Mouse (Mus musculus): ENCODE measurements around the gene Apbb1ip. TPM values are rescaled to one million over a fixed set of nuclear protein-coding genes. Genes with fewer than 3 reads are reported as not detected.

Apbb1ip gene
- total RNA-seq (2021), result 1 to 10 TPM; 2.5 to 4.9 TPM
- long read RNA-seq, experiment 1, result 0 reads
- long read RNA-seq, experiment 2, result 0 reads

- DNase-seq, result peak; percentile 38 to 64
Observed at GRCm38 (mm10) chr2:22773549-22774180, at the start of gene Apbb1ip. Gene Apbb1ip (plus strand): TSS chr2:22774094.

- no peak for DNase-seq
Observed at GRCm38 (mm10) chr2:22727113-22727512, 46.8 kb upstream of the Apbb1ip start.

GRCm38 (mm10) chr2:22736134-22736533, 37.8 kb upstream of the Apbb1ip start:
- DNase-seq, result no peak

GRCm38 (mm10) chr2:22739369-22739768, 34.5 kb upstream of the Apbb1ip start:
- DNase-seq, result no peak

GRCm38 (mm10) chr2:22740441-22740840, 33.5 kb upstream of the Apbb1ip start:
- DNase-seq, result no peak

- DNase-seq, result peak in 1 of 2 experiments; percentile 9
Observed at GRCm38 (mm10) chr2:22741222-22741621, 32.7 kb upstream of the Apbb1ip start.

GRCm38 (mm10) chr2:22744121-22744761, 29.7 kb upstream of the Apbb1ip start:
- DNase-seq, result peak; percentile 31 to 42

GRCm38 (mm10) chr2:22744876-22745275, 29.0 kb upstream of the Apbb1ip start:
- peak in 1 of 2 experiments; percentile 37 for DNase-seq

GRCm38 (mm10) chr2:22746785-22747184, 27.1 kb upstream of the Apbb1ip start:
- DNase-seq, result no peak

- peak in 1 of 2 experiments; percentile 25 for DNase-seq
Observed at GRCm38 (mm10) chr2:22747941-22748340, 26.0 kb upstream of the Apbb1ip start.

- DNase-seq, result no peak
Observed at GRCm38 (mm10) chr2:22749761-22750160, 24.1 kb upstream of the Apbb1ip start.

GRCm38 (mm10) chr2:22752492-22752891, 21.4 kb upstream of the Apbb1ip start:
- peak in 1 of 2 experiments; percentile 27 for DNase-seq

- DNase-seq, result no peak
Observed at GRCm38 (mm10) chr2:22753461-22754075, 20.3 kb upstream of the Apbb1ip start.

- DNase-seq, result no peak
Observed at GRCm38 (mm10) chr2:22754222-22754824, 19.6 kb upstream of the Apbb1ip start.

- DNase-seq, result no peak
Observed at GRCm38 (mm10) chr2:22755561-22755960, 18.3 kb upstream of the Apbb1ip start.

- DNase-seq, result peak; percentile 73 to 87
Observed at GRCm38 (mm10) chr2:22758310-22758972, 15.5 kb upstream of the Apbb1ip start.

GRCm38 (mm10) chr2:22760452-22760851, 13.4 kb upstream of the Apbb1ip start:
- DNase-seq, result no peak

GRCm38 (mm10) chr2:22761103-22761521, 12.8 kb upstream of the Apbb1ip start:
- DNase-seq, result no peak

GRCm38 (mm10) chr2:22764774-22765387, 9.0 kb upstream of the Apbb1ip start:
- DNase-seq, result no peak

GRCm38 (mm10) chr2:22771311-22771710, 2.6 kb upstream of the Apbb1ip start:
- DNase-seq, result peak; percentile 39 to 65

GRCm38 (mm10) chr2:22774181-22774751, 372 bp downstream of the Apbb1ip start:
- peak; percentile 77 to 92 for DNase-seq

Measured in heart, adult 18-20 months (tissue).